Mouse (Mus musculus): ENCODE results near the gene Gstt4.

- TF ChIP-seq CTCF (IDR thresholded peaks at IDR 0.05; ENCODE audit: borderline replicate concordance, insufficient read depth, low read length) (no peak), POLR2A (IDR thresholded peaks at IDR 0.05; ENCODE audit: low read depth, low read length) (no peak)
These were observed 12.4 kb upstream of the Gstt4 start for GRCm38 (mm10) chr10:75834721-75835120.
